Mouse (Mus musculus): ENCODE results near the gene Platr17.

Gene Platr17

GRCm38 (mm10) chr17:33920282-33921097 is 15.6 kb downstream of the Platr17 start:
- DNase-seq, result peak; percentile 73 to 86

GRCm38 (mm10) chr17:33921361-33921760 is 16.4 kb downstream of the Platr17 start:
- no peak for DNase-seq

- DNase-seq, result peak in 1 of 2 experiments; percentile 50
Observed at GRCm38 (mm10) chr17:33924577-33925283, 19.8 kb downstream of the Platr17 start.

- no peak for DNase-seq
Observed at GRCm38 (mm10) chr17:33925406-33926116, 20.6 kb downstream of the Platr17 start.

- DNase-seq, result no peak
Observed at GRCm38 (mm10) chr17:33926207-33926932, 21.4 kb downstream of the Platr17 start.

GRCm38 (mm10) chr17:33928251-33928947 is 23.5 kb downstream of the Platr17 start:
- DNase-seq, result no peak

- DNase-seq, result peak; percentile 87 to 94
Observed at GRCm38 (mm10) chr17:33929371-33930279, 24.7 kb downstream of the Platr17 start, which contains the start of gene Rgl2. Gene Rgl2 (plus strand): TSS chr17:33929543.

- peak; percentile 57 to 63 for DNase-seq
Observed at GRCm38 (mm10) chr17:33930280-33931158, 25.6 kb downstream of the Platr17 start.

- DNase-seq, result no peak
Observed at GRCm38 (mm10) chr17:33931159-33931866, 26.4 kb downstream of the Platr17 start.

GRCm38 (mm10) chr17:33931947-33932346 is 27.0 kb downstream of the Platr17 start:
- no peak for DNase-seq

- DNase-seq, result no peak
Observed at GRCm38 (mm10) chr17:33932448-33932847, 27.5 kb downstream of the Platr17 start.

- DNase-seq, result no peak
Observed at GRCm38 (mm10) chr17:33932970-33933369, 28.0 kb downstream of the Platr17 start.

- no peak for DNase-seq
Observed at GRCm38 (mm10) chr17:33935422-33936055, 30.6 kb downstream of the Platr17 start.

GRCm38 (mm10) chr17:33936993-33937392 is 32.1 kb downstream of the Platr17 start:
- no peak for DNase-seq

- no peak for DNase-seq
Observed at GRCm38 (mm10) chr17:33938783-33939182, 33.8 kb downstream of the Platr17 start.

GRCm38 (mm10) chr17:33940206-33940805 is 35.4 kb downstream of the Platr17 start, which contains the start of the genes Pfdn6 and Wdr46:
Gene Pfdn6 (minus strand): TSS chr17:33940343.
Gene Wdr46 (plus strand): TSS chr17:33940660.
- DNase-seq, result peak; percentile 67 to 88

- DNase-seq, result no peak
Observed at GRCm38 (mm10) chr17:33940981-33941380, 36.0 kb downstream of the Platr17 start.

- DNase-seq, result no peak
Observed at GRCm38 (mm10) chr17:33941381-33941780, 36.4 kb downstream of the Platr17 start.

Data from spleen, adult 18-20 months (tissue).